Mouse (Mus musculus): ENCODE measurements around the gene Atp2a1. TPM values are rescaled to one million over a fixed set of nuclear protein-coding genes. Genes with fewer than 3 reads are reported as not detected.
"Not testable (repeated sequence)": the region's sequence is repeated elsewhere in the genome, so short reads cannot be mapped to it uniquely, and the experiment has no call there.

The Atp2a1 gene
- polyA plus RNA-seq, 2 experiments, result 0.16 TPM; not detected in 1

DNA sequence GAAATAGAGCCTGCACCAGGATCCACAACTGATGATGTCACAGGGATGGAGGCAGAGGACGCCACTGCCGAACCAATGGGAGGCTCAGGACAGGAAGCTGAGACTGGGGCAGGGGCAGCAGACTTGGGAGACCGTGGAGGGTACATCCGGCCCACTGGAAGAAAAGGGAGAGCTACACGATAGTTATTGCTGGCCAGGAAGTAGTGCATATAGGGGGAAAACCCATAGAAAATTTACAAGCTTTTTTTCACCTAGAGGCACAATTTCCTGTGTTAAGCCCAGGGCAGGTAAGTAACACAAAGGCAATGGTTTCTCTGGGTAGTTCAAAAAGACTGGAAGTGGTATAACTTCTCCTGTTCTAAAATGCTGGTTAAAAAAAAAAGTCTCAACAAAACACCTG lies 33.6 kb upstream of the Atp2a1 start:
- Histone ChIP-seq H3K27ac (no peak overlapping the region), H3K4me3 (ENCODE audit: insufficient read depth in 1 of 2, low read depth in 2 of 2, low read length in 2 of 2) (no peak overlapping the region), H3K36me3 (replicated peaks; ENCODE audit: control insufficient read depth, insufficient read depth, low read depth) (peaks cover 96% of the 10 kb centered on the region), H3K9ac (replicated peaks) (no peak overlapping the region), H3K4me1 (replicated peaks; ENCODE audit: control insufficient read depth in 2 of 2, insufficient read depth in 2 of 2, low read length in 1 of 2) (peaks cover 0 to 5% of the 10 kb centered on the region in 2 experiments; a peak in 3 of 4 replicates), H3K4me2 (ENCODE audit: low read depth) (no peak overlapping the region), H3K27me3 (ENCODE audit: control insufficient read depth, insufficient read depth, low read length) (no peaks in the 10 kb centered on the region), H3K9me3 (ENCODE audit: control insufficient read depth, low read length) (no peaks in the 10 kb centered on the region)
- ATAC-seq (ENCODE audit: insufficient read depth) (no peak), DNase-seq (ENCODE audit: low read depth in 3 of 3, low spot score in 3 of 3) (no peak)
- 88% methylated on average over 5 of the region's 5 CpGs for WGBS (ENCODE audit: insufficient replicate concordance)
- no peak for TF ChIP-seq EP300 (IDR thresholded peaks at IDR 0.05; ENCODE audit: low read depth)
- TF ChIP-seq CTCF (IDR thresholded peaks at IDR 0.05; ENCODE audit: low read depth), result no peak

DNA sequence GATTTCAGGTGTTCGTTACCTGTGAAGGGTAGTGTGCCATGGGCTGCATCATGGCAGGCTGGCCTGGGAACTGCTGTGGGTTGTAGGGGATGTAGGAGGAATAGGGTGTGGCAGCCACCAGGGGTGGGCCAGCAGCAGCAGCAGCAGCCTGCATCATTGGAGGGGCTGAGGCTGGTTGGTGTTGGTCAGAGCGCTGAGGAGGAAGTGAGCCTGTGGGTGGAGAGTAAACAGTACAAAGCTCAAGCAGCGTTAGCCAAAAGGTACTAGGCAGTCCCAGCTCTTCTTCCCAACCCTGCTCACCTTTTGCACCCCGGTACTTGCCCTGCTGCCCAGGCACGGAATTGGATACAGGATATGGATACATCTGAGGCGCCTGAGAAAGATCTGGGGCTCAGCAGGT lies 31.2 kb upstream of the Atp2a1 start:
- peak; percentile 54 for ATAC-seq (ENCODE audit: insufficient read depth)
- no peak overlapping the region for H3K9ac ChIP-seq (replicated peaks)
- DNase-seq (ENCODE audit: low read depth in 3 of 3, low spot score in 3 of 3), result no peak
- H3K27ac ChIP-seq, result no peak overlapping the region
- H3K36me3 ChIP-seq (replicated peaks; ENCODE audit: control insufficient read depth, insufficient read depth, low read depth), result peaks cover 82% of the 10 kb centered on the region
- WGBS (ENCODE audit: insufficient replicate concordance), result 81% methylated on average over 6 of the region's 6 CpGs
- TF ChIP-seq EP300 (IDR thresholded peaks at IDR 0.05; ENCODE audit: low read depth), result no peak
- 0 out of 2 replicates have a peak, but pooled peaks have one; percentile 5 for TF ChIP-seq CTCF (IDR thresholded peaks at IDR 0.05; ENCODE audit: low read depth)
- no peaks in the 10 kb centered on the region for H3K9me3 ChIP-seq (ENCODE audit: control insufficient read depth, low read length)
- no peak overlapping the region for H3K4me2 ChIP-seq (ENCODE audit: low read depth)
- H3K4me1 ChIP-seq (replicated peaks; ENCODE audit: control insufficient read depth in 2 of 2, insufficient read depth in 2 of 2, low read length in 1 of 2), result no peaks in the 10 kb centered on the region; a peak in 1 of 4 replicates
- H3K4me3 ChIP-seq (ENCODE audit: insufficient read depth in 1 of 2, low read depth in 2 of 2, low read length in 2 of 2), result no peak overlapping the region
- no peaks in the 10 kb centered on the region for H3K27me3 ChIP-seq (ENCODE audit: control insufficient read depth, insufficient read depth, low read length)

DNA sequence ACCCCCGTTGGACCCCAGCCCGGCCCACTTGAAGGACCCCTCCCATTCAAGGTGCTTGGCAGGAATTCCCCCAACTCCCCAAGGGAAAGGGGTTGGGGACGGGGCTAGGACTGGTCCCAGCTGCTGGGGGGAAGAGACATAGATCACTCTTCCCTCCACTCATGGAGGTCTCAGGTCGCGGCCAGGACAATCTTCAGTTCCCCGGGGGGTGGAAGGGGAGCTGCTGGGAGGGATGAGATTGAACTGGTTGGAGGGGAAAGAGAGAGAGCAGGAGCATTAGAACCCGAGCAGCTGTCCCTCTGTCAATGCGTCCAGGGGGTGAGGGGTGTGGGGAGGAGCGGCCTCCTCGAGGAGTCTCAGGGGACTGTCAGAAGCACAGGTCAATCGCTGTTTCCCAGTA lies 29.1 kb upstream of the Atp2a1 start:
- no peak for DNase-seq (ENCODE audit: low read depth in 3 of 3, low spot score in 3 of 3)
- no peaks in the 10 kb centered on the region for H3K9me3 ChIP-seq (ENCODE audit: control insufficient read depth, low read length)

DNA sequence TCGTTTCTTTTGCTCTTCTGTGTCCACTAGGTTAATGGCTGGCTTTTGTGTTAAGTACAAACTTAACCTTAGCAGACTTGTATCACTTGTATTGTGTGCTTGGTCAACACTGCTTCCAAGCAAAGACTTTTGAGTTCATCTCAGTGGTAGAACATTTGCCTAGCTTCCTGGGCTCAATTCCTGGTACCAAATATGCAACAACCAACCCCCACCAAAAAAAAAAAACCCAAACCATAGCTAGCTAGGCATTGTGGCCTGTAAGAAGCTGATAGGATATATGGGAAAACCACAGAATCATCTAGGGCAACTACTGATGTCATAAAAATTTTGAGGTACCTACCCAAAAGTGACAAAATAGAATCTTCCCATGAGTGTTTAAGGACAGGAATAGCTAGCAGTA lies 28.1 kb upstream of the Atp2a1 start:
- H3K27me3 ChIP-seq (ENCODE audit: control insufficient read depth, insufficient read depth, low read length), result no peaks in the 10 kb centered on the region
- TF ChIP-seq EP300 (IDR thresholded peaks at IDR 0.05; ENCODE audit: low read depth) (no peak), CTCF (IDR thresholded peaks at IDR 0.05; ENCODE audit: low read depth) (no peak)
- H3K9me3 ChIP-seq (ENCODE audit: control insufficient read depth, low read length), result no peaks in the 10 kb centered on the region
- WGBS (ENCODE audit: insufficient replicate concordance), result 56% methylated on average over 1 of the region's 1 CpGs
- ATAC-seq (ENCODE audit: insufficient read depth) (no peak), DNase-seq (ENCODE audit: low read depth in 3 of 3, low spot score in 3 of 3) (no peak)
- H3K36me3 ChIP-seq (replicated peaks; ENCODE audit: control insufficient read depth, insufficient read depth, low read depth), result peaks cover 51% of the 10 kb centered on the region
- no peak overlapping the region for H3K4me2 ChIP-seq (ENCODE audit: low read depth)
- H3K4me3 ChIP-seq (ENCODE audit: insufficient read depth in 1 of 2, low read depth in 2 of 2, low read length in 2 of 2), result no peak overlapping the region
- no peak overlapping the region for H3K9ac ChIP-seq (replicated peaks)
- H3K4me1 ChIP-seq (replicated peaks; ENCODE audit: control insufficient read depth in 2 of 2, insufficient read depth in 2 of 2, low read length in 1 of 2), result peaks cover 2 to 8% of the 10 kb centered on the region in 2 experiments; a peak in 2 of 4 replicates
- no peak overlapping the region for H3K27ac ChIP-seq

More for the DNA sequence above, 29.1 kb upstream of the Atp2a1 start:
- Histone ChIP-seq H3K27ac (no peak overlapping the region), H3K27me3 (ENCODE audit: control insufficient read depth, insufficient read depth, low read length) (no peaks in the 10 kb centered on the region), H3K4me1 (replicated peaks; ENCODE audit: control insufficient read depth in 2 of 2, insufficient read depth in 2 of 2, low read length in 1 of 2) (peaks cover 2 to 8% of the 10 kb centered on the region in 2 experiments; a peak in 2 of 4 replicates), H3K4me2 (ENCODE audit: low read depth) (no peak overlapping the region), H3K4me3 (ENCODE audit: insufficient read depth in 1 of 2, low read depth in 2 of 2, low read length in 2 of 2) (no peak overlapping the region), H3K9ac (replicated peaks) (no peak overlapping the region), H3K36me3 (replicated peaks; ENCODE audit: control insufficient read depth, insufficient read depth, low read depth) (peaks cover 61% of the 10 kb centered on the region)
- ATAC-seq (ENCODE audit: insufficient read depth), result no peak
- 74% methylated on average over 11 of the region's 11 CpGs for WGBS (ENCODE audit: insufficient replicate concordance)
- TF ChIP-seq EP300 (IDR thresholded peaks at IDR 0.05; ENCODE audit: low read depth) (no peak), CTCF (IDR thresholded peaks at IDR 0.05; ENCODE audit: low read depth) (no peak)

DNA sequence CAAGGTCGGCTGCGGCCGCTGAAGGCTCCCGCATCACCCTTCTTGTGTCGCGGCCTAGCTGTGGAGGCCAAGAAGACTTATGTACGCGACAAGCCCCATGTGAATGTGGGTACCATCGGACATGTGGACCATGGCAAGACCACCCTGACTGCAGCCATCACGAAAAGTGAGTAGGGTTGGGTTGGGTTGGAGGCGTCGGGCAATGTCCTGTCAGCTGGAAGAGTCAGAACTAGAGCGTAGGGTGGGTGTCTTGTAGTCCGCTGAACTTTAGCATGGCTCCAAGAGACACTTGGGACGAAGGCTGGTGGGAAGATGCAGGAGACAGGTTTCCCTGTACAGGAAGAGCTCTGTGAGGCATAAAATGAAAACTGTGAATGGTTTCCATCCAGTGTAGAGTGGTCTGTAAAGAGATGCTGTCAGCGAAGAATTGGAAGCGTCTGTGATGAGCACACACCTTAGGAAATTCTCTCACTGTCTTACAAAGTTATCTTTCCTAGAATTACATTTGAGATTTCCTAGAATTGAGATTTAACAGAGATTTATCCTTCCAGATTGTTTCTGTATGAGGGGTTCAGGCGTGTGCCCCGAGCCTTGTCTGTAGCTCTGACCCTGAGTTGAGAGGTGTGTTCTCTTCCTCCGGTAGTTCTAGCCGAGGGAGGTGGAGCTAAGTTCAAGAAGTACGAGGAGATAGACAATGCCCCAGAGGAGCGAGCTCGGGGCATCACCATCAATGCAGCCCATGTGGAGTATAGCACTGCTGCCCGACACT lies 24.9 kb upstream of the Atp2a1 start:
- DNase-seq (ENCODE audit: low read depth in 3 of 3, low spot score in 3 of 3); ATAC-seq (ENCODE audit: insufficient read depth); H3K27ac ChIP-seq; H3K27me3 ChIP-seq (ENCODE audit: control insufficient read depth, insufficient read depth, low read length); H3K9me3 ChIP-seq (ENCODE audit: control insufficient read depth, low read length); H3K4me1 ChIP-seq (replicated peaks; ENCODE audit: control insufficient read depth in 2 of 2, insufficient read depth in 2 of 2, low read length in 1 of 2): not testable (repeated sequence)
- Histone ChIP-seq H3K9ac (replicated peaks) (peak overlapping the region; percentile 77), H3K4me3 (ENCODE audit: insufficient read depth in 1 of 2, low read depth in 2 of 2, low read length in 2 of 2) (peak overlapping the region; percentile 63 to 95), H3K4me2 (ENCODE audit: low read depth) (peak overlapping the region; percentile 63), H3K36me3 (replicated peaks; ENCODE audit: control insufficient read depth, insufficient read depth, low read depth) (peaks cover 19% of the 10 kb centered on the region)
- WGBS (ENCODE audit: insufficient replicate concordance), result 6% methylated on average over 21 of the region's 25 CpGs
